Mouse (Mus musculus): ENCODE measurements around the gene Rnf123. TPM values are rescaled to one million over a fixed set of nuclear protein-coding genes. Genes with fewer than 3 reads are reported as not detected.

Rnf123 gene
- polyA plus RNA-seq, 1 experiment from 2014 or later = 16.5 TPM

DNA sequence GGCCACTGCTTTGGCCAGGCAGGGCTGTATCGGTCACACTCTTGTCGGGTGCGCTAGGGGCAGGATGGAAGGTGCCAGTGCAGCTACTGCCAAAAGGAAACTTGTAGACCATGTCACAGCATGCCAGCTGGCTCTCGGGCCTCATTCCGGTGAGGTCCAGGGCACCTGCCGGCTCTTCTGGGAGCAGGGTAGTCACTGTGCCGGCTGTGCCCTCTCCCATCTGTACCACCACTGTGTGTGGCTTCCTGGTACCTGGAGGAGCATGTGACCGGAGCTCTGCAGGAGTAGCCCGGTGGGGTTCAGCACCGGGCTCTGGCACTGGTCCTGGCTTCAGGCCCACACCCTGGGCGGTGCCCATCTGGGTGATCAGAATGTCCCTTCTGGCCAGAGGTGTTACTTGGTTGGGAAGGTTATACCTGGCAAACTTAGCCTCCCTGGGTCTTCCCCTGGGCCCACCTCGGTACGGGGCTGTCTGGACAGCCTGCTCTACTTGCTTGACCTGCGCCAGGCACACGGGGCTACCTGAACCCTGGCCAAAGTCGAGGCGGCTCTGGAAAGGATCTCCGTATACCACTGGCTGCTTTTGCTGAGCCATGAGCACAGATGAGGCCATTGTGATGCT is 29.7 kb upstream of the Rnf123 start:
- Histone ChIP-seq H3K36me3 (ENCODE audit: inconsistent target) (no peaks in the 10 kb centered on the region), H3K4me3 (ENCODE audit: inconsistent target) (no peak overlapping the region), H3K27ac (no peak overlapping the region), H3K79me2 (ENCODE audit: inconsistent target) (peaks cover 30% of the 10 kb centered on the region)
- 92% methylated on average over 18 of the region's 18 CpGs for WGBS (ENCODE audit: missing documents)

DNA sequence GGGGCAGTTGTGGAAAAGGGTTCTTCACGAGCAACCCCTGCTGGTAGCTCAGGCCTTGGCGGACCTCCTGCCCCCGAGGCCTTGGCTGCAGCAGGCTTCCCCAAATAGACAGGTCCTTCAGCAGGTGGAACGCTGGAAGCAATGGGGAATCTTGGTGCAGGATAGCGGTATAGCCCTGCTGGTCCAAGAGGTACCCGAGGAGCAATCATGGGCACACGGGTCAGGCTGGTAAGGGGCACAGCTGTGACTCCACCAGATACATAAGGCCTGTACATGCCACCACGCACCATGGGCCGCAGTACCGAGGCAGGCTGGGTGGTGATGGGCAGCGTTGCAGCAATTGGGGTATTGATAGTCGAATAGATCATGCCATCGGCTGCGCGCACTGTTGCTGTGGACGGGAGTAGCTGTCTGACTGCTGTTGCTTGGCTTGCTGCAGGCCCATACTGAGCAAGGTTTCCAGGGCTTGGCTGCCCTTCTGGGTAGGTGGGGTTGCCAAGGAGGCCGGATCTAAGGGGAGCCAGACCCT is 28.5 kb upstream of the Rnf123 start:
- H3K79me2 ChIP-seq (ENCODE audit: inconsistent target) = peaks cover 42% of the 10 kb centered on the region
- H3K27ac ChIP-seq = peak overlapping the region; percentile 91; the same call in 1 of the 2 replicates
- H3K36me3 ChIP-seq (ENCODE audit: inconsistent target) = peaks cover 8% of the 10 kb centered on the region; the same call in 1 of the 2 replicates
- 77% methylated on average over 17 of the region's 17 CpGs for WGBS (ENCODE audit: missing documents)
- no peak overlapping the region for H3K4me3 ChIP-seq (ENCODE audit: inconsistent target)

- 13% methylated on average over 22 of the region's 22 CpGs for WGBS (ENCODE audit: missing documents)
- H3K27ac ChIP-seq = peak overlapping the region; percentile 91
- peak overlapping the region; percentile 84 for H3K4me3 ChIP-seq (ENCODE audit: inconsistent target)
- H3K79me2 ChIP-seq (ENCODE audit: inconsistent target) = peaks cover 47% of the 10 kb centered on the region
- H3K36me3 ChIP-seq (ENCODE audit: inconsistent target) = peaks cover 11% of the 10 kb centered on the region; the same call in 1 of the 2 replicates
Measured at GRCm38 (mm10) chr9:108111101-108111592, 28.0 kb upstream of the Rnf123 start.

DNA sequence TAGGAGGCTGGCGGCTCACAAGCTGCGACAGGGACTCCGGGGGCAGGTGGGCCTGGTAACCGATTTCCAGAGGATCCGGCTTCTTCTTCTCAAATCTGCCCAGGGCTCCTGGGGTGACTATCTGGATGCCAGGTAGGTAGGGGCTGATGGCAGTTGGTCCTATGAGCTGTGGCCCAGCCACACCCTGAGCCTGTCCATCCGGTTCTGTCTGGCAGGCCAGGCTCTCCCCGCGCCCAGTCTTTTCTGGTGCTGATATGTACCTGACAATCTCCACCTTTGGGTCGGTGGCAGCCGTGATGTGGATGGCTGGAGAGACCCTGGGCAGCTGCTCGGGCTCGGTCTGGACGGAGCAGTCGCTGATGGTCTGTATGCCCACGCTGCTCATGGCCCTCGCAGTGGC is 27.0 kb upstream of the Rnf123 start:
- peaks cover 11% of the 10 kb centered on the region; the same call in 1 of the 2 replicates for H3K36me3 ChIP-seq (ENCODE audit: inconsistent target)
- WGBS (ENCODE audit: missing documents) = 51% methylated on average over 13 of the region's 16 CpGs
- H3K27ac ChIP-seq = peak overlapping the region; percentile 91
- H3K79me2 ChIP-seq (ENCODE audit: inconsistent target) = peaks cover 57% of the 10 kb centered on the region
- H3K4me3 ChIP-seq (ENCODE audit: inconsistent target) = peak overlapping the region; percentile 84

GRCm38 (mm10) chr9:108107867-108108266 is 24.7 kb upstream of the Rnf123 start:
- peak overlapping the region; percentile 84 for H3K4me3 ChIP-seq (ENCODE audit: inconsistent target)
- peak overlapping the region; percentile 91 for H3K27ac ChIP-seq
- WGBS (ENCODE audit: missing documents) = 86% methylated on average over 16 of the region's 16 CpGs
- peaks cover 59% of the 10 kb centered on the region for H3K79me2 ChIP-seq (ENCODE audit: inconsistent target)
- H3K36me3 ChIP-seq (ENCODE audit: inconsistent target) = peaks cover 23% of the 10 kb centered on the region

GRCm38 (mm10) chr9:108106090-108106489 is 22.9 kb upstream of the Rnf123 start:
- Histone ChIP-seq H3K79me2 (ENCODE audit: inconsistent target) (peaks cover 59% of the 10 kb centered on the region), H3K36me3 (ENCODE audit: inconsistent target) (peaks cover 36% of the 10 kb centered on the region), H3K27ac (0 out of 2 replicates have a peak overlapping the region, but pooled peaks have one; percentile 1), H3K4me3 (ENCODE audit: inconsistent target) (no peak overlapping the region; the same call in 1 of the 2 replicates)
- WGBS (ENCODE audit: missing documents) = 93% methylated on average over 18 of the region's 23 CpGs

DNA sequence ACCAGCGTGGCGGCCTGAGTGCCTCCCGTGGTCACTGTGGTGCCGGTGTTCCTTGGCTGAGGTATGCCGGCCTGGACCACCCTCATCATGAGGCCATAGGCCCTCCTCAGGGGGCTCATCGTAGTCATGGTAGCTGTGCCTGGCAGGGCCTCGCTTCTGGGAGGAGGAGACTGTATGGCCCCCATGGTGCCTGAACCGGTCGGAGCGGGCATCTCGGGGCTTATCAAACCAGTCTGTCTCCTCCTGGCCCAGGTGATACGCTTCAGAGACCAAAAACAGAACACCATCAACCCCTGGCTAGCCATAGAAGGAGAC is 22.4 kb upstream of the Rnf123 start:
- 73% methylated on average over 11 of the region's 12 CpGs for WGBS (ENCODE audit: missing documents)
- H3K27ac ChIP-seq = 0 out of 2 replicates have a peak overlapping the region, but pooled peaks have one; percentile 1
- H3K4me3 ChIP-seq (ENCODE audit: inconsistent target) = no peak overlapping the region; the same call in 1 of the 2 replicates
- peaks cover 55% of the 10 kb centered on the region for H3K79me2 ChIP-seq (ENCODE audit: inconsistent target)
- peaks cover 40% of the 10 kb centered on the region for H3K36me3 ChIP-seq (ENCODE audit: inconsistent target)

GRCm38 (mm10) chr9:108104766-108105548 is 21.8 kb upstream of the Rnf123 start:
- no peak overlapping the region for H3K27ac ChIP-seq
- H3K79me2 ChIP-seq (ENCODE audit: inconsistent target) = peaks cover 50% of the 10 kb centered on the region
- WGBS (ENCODE audit: missing documents) = 37% methylated on average over 29 of the region's 31 CpGs
- H3K4me3 ChIP-seq (ENCODE audit: inconsistent target) = no peak overlapping the region
- peaks cover 40% of the 10 kb centered on the region for H3K36me3 ChIP-seq (ENCODE audit: inconsistent target)

DNA sequence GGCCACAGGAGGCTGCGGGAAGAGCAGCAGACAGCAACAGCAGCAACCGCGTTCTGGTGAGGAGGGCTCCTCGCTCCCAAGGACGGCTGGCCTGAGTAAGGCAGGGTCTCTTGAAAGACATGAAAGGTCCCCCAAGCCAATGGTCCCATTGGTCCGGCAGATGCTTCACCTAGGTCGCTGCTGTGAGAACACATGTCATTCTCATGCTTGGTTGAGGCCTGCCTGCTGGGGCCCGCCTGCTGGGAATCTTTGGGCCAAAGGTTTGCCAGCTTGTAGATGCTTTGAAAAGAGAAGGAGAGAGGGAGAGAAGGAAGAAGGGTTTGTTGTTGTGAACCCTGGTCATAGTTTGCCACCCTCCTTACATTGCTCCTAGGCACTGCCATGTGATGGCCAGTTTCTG is 16.5 kb upstream of the Rnf123 start:
- Histone ChIP-seq H3K36me3 (ENCODE audit: inconsistent target) (peaks cover 35% of the 10 kb centered on the region), H3K79me2 (ENCODE audit: inconsistent target) (no peaks in the 10 kb centered on the region), H3K4me3 (ENCODE audit: inconsistent target) (no peak overlapping the region), H3K27ac (no peak overlapping the region)
- 93% methylated on average over 8 of the region's 8 CpGs for WGBS (ENCODE audit: missing documents)

- H3K36me3 ChIP-seq (ENCODE audit: inconsistent target) = peaks cover 27% of the 10 kb centered on the region
- H3K27ac ChIP-seq = no peak overlapping the region
- WGBS (ENCODE audit: missing documents) = 76% methylated on average over 9 of the region's 10 CpGs
- peaks cover 10% of the 10 kb centered on the region; the same call in 1 of the 2 replicates for H3K79me2 ChIP-seq (ENCODE audit: inconsistent target)
- H3K4me3 ChIP-seq (ENCODE audit: inconsistent target) = no peak overlapping the region
Measured at GRCm38 (mm10) chr9:108095949-108096712, 13.0 kb upstream of the Rnf123 start.

DNA sequence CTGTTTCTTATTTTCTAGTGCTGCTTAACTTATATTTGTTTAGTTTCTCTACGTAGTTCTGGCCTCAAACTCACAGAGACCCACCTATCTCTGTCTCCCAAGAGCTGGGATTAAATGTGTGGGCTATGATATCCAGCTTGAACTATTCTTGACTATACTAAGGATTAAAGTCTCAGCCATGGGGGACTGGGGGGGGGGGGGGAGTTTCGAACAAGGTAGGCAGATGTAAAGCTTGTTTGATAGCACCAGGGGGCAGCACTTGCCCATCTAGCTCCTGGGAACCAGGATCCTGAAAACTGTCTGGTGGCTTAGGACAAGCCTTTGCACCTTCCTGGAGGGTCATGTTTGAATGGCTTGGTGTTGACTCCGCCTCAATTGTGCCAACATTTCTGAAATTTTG is 12.4 kb upstream of the Rnf123 start:
- peaks cover 29% of the 10 kb centered on the region for H3K36me3 ChIP-seq (ENCODE audit: inconsistent target)
- H3K4me3 ChIP-seq (ENCODE audit: inconsistent target) = peak overlapping the region; percentile 68
- no peak overlapping the region for H3K27ac ChIP-seq
- 10% methylated on average over 3 of the region's 3 CpGs for WGBS (ENCODE audit: missing documents)
- H3K79me2 ChIP-seq (ENCODE audit: inconsistent target) = peaks cover 10% of the 10 kb centered on the region; the same call in 1 of the 2 replicates

- peaks cover 35% of the 10 kb centered on the region for H3K36me3 ChIP-seq (ENCODE audit: inconsistent target)
Measured at GRCm38 (mm10) chr9:108094998-108095411, 11.9 kb upstream of the Rnf123 start.

GRCm38 (mm10) chr9:108094184-108094941 is 11.2 kb upstream of the Rnf123 start, which contains the start of gene Apeh:
Gene Apeh, minus strand, starts transcription at chr9:108094606.
- peak within 1 kb of the TSS; percentile 29 for H3K27ac ChIP-seq
- H3K79me2 ChIP-seq (ENCODE audit: inconsistent target) = peaks cover 10% of the 10 kb centered on the region; the same call in 1 of the 2 replicates
- H3K36me3 ChIP-seq (ENCODE audit: inconsistent target) = peaks cover 35% of the 10 kb centered on the region
- under 1% methylated on average over 49 of the region's 52 CpGs for WGBS (ENCODE audit: missing documents)
- H3K4me3 ChIP-seq (ENCODE audit: inconsistent target) = peak within 1 kb of the TSS; percentile 68

More at GRCm38 (mm10) chr9:108094998-108095411, 11.9 kb upstream of the Rnf123 start:
- Histone ChIP-seq H3K27ac (peak overlapping the region; percentile 29), H3K4me3 (ENCODE audit: inconsistent target) (peak overlapping the region; percentile 68), H3K79me2 (ENCODE audit: inconsistent target) (peaks cover 10% of the 10 kb centered on the region; the same call in 1 of the 2 replicates)
- WGBS (ENCODE audit: missing documents) = under 1% methylated on average over 16 of the region's 16 CpGs
